Mouse (Mus musculus): ENCODE measurements around the gene Nr2f2. TPM values are rescaled to one million over a fixed set of nuclear protein-coding genes. Genes with fewer than 3 reads are reported as not detected.

Gene Nr2f2
- total RNA-seq, 4 experiments from 2014 or later = 40.5 to 53.3 (median 45.9) TPM

- no peak for DNase-seq (ENCODE audit: low spot score in 2 of 2)
Observed at GRCm38 (mm10) chr7:70332064-70332850, 34.3 kb downstream of the Nr2f2 start.

DNA sequence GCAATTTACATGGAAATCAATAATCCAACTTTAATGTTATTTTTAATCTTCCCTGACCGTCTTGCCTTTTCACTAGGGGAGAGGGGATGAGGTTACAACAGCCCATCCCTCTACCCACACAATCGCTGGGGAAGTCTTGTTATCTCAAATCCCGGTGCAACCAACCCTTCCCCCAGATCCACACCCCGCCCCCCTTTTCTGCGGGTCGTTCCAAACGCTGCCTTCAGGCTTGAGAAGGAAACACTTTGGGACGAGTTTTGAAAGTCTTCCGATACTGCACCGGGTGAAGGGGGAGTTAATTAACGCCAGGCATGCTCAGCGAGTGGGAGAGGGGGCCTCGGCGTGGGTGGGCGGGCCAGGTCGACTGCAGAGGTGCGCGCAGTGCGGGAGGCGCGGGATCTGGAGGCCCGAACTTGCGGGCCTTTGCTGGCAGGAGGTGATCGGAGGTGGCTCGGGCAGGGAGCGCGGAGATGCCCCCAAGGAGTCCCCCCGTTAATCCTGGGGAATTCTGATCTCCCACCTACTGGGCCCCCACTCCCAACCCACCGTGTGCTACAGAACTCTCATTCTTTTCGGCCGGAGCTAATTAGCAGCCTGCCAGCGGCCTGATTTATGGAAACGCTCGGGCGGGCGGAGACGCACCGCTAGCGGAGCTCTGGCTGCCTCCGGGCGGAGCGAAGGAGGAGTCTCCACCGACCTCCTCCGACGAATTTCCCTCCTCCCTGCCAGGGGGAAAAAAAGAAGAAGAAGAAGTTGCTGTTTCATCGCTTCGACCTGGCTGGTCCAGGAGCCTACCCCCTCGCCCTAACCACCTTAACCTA, 35.1 kb downstream of the Nr2f2 start:
- DNase-seq (ENCODE audit: low spot score in 2 of 2) = no peak

GRCm38 (mm10) chr7:70330761-70331242, 35.7 kb downstream of the Nr2f2 start:
- no peak for DNase-seq (ENCODE audit: low spot score in 2 of 2)

- DNase-seq (ENCODE audit: low spot score in 2 of 2) = no peak
Observed at GRCm38 (mm10) chr7:70330207-70330562, 36.4 kb downstream of the Nr2f2 start.

DNA sequence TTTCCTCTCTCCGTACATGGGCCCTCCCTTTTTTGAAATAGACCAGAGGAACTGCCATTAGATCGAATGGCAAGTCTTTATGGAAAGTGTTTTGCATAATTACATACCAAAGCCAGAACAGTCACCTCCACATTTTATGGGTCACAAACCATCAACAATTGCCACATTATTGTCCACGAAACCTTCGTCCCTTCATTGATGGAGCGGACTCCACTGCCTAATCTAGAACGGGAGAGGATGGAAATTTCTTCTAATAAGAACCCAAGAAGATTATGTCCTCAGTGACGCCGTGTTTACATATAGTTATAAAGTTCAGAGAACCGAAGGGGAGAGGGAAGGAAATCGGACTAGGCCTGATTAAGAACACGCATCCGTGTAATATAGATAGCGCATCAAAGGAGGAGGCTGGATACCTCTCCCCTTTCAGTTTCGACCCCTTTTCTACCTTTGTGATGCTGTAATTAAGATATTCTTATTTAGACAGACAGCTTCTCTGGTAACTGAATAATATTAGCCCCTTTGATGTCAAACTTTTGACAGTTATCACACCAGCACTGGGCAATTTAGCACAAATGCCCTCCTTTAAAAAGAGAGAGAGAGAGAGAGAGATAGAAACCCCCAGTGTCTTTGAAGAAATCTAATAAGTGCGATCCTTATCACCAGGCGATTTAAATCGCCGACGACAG, 36.9 kb downstream of the Nr2f2 start:
- DNase-seq (ENCODE audit: low spot score in 2 of 2) = no peak

DNA sequence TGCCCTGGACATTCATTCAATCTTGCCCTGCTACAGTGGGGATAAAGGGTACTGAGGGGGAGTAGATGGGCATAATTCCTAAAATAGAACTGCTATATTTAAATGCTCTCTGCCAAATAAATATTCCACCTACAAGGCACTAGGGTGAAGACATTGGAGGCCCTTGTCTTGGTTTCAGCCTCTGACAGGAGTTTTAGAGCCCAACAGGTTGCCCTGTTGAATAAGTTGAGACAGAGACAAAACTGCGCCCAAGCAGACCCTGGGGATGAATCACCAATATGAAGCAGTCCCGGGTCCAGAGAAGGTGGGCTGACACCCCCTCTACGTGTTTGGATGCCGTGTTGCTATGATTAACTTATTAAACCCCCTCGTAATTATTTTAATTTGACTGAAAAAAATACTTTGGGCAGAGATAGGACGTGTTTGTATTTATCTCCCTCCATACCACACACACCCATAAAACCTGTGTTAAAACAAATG, 37.5 kb downstream of the Nr2f2 start:
- no peak for DNase-seq (ENCODE audit: low spot score in 2 of 2)

GRCm38 (mm10) chr7:70328206-70329036, 38.1 kb downstream of the Nr2f2 start:
- DNase-seq (ENCODE audit: low spot score in 2 of 2) = no peak

DNA sequence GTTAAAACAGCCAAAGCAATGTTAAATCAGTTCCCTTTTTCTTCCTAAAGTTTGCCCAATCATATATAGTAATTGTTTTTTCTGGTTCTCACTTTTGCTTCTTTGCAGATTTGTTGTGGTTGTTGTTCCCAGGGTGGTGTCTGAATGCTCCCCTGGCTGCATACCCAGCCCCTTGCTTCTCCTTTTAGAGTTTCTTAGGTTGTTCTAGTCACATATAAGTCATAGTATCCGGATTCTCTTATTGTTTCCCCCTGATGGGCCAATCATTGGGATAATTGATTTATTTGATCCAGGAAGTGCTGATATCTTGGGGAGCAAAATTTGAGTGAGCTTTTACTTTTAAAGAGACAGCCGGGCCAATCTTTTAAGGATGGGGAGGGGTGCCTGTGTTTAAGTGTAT, 39.3 kb downstream of the Nr2f2 start:
- DNase-seq (ENCODE audit: low spot score in 2 of 2) = no peak

DNA sequence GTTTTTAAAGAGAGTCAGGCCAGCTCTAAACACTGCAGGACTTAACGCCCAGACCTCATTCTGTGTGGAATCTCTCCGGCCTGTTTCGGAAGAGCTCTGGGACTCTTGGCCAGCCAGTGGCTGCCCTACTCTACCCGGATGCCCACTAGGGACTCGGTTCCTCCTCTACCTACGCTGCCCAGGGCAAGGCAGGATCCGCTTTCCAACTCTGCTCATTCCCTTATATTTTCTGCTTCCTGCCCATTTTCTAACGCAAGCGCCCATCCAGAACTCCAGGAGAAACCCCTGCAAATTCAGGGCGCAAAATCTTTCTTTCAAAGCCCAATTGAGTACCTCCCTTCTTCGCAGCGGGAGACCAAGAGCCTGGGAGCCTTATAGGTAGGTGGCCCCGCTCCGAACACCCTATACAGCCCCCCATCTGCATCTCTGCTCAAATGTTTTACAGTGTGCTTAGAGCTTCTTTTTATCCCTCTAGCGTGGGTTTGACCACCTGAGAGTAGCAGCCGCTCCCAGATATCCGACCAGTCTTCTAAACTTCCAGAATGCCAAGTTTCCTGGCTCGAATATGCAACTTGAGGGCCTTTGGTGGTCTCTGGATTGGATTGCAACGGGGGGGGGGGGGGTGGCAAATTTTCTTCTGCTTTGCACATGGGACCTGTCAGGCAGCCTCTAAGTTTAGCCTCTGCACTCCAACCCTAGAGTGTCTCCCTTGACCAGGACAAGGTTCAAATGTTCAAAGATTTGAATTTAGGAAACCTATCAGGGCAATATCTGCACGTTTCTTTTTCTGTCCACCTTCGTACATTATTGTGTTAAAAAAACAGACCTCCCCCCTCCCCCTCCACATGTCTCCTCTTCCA, 40.1 kb downstream of the Nr2f2 start:
- DNase-seq (ENCODE audit: low spot score in 2 of 2) = no peak

DNA sequence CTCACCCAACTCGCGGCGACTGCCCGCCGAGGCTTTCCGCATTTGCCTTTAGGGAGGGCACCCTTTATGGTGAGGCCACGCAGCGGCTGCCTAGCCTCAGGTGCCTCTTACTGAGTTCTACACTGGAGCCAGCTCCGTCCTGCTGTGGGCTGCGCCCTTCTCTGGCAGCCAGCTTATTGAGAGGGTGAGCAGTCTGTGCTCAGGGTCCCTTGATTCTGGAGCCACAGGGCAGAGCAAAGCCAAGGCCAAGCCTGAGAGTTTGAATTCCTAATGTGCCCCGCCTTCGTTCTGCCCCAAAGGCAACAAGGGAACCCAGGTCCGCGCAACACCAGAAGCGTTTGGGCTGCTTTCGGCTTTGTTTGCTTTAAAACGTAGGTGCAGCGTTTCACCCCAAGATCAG, 41.2 kb downstream of the Nr2f2 start:
- no peak for DNase-seq (ENCODE audit: low spot score in 2 of 2)

DNA sequence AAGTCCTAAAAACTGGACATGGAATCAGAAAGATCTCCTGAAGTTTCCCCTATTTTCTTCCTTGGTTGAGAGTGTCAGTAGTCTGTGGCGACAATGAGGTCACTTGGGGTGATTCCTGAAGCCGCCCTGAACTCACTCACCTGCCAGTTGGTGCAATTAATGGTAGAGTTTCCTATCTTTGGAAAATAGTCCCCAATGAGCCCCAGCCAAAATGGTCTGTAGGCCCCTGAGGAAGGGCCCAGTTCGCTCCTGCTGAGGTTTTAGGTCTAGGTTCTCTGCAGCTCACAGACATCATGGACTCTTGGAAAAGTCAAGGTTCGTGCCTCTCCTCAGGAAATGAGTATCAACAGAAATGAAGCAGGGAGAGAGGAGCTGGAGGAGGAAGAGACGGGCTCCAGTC, 42.0 kb downstream of the Nr2f2 start:
- no peak for DNase-seq (ENCODE audit: low spot score in 2 of 2)

- DNase-seq (ENCODE audit: low spot score in 2 of 2) = no peak
Observed at GRCm38 (mm10) chr7:70324041-70324440, 42.5 kb downstream of the Nr2f2 start.

DNA sequence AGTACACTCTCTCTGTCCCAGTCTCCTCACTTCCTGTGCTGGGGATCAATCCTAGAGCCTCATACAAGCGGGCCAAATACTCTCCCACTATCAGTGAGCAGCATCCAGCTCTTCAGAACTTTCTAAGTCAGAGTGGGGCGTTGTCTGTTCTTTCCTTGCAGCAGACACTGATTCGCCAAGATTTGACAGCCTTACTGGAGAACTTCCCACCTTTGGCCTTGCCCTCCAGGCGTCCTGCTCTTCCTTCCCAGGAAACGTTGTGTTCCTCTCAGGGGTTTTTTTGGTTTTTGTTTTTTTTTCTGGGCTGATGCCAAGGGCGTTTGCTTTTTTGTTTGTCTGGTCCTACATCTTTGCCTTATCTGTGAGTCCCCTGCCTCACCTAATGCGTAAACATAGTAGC, 60.8 kb downstream of the Nr2f2 start:
- no peak for DNase-seq (ENCODE audit: low spot score in 2 of 2)

DNA sequence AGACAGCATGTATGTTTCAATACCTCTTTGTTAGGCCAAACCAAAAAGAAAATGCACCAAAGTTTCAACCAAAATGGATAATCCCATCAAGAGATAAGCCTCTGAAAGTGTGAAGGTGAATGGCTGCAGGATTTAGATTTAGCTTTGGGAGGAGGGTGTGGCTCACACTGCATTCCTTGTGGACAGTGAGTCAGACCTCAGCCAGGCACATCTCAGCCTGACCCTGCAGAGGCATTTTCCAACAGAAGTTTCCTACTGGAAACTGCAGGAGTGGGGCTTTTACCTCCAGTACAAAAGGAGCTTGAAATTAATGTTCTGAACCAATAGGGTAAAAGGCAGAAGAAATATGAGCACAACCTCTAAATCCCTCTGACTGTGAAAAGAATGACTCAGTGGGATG, 62.1 kb downstream of the Nr2f2 start:
- no peak for DNase-seq (ENCODE audit: low spot score in 2 of 2)
